Mouse (Mus musculus) macrophage (primary cell): ENCODE results near the gene Ankrd12. TPM values are rescaled to one million over a fixed set of nuclear protein-coding genes. Genes with fewer than 3 reads are reported as not detected.

Experiments used
- H3K27ac ChIP-seq: fragments of 350-480 bp; formaldehyde crosslinking; 2 replicates; pipeline ENCODE4 v1.9.0; 2021
- H3K36me3 ChIP-seq: fragments of 350-480 bp; formaldehyde crosslinking; 2 replicates; pipeline ENCODE4 v1.9.0; 2021; ENCODE audit errors: inconsistent target
- H3K4me3 ChIP-seq: fragments of 350-480 bp; formaldehyde crosslinking; 2 replicates; pipeline ENCODE4 v1.9.0; 2021; ENCODE audit errors: inconsistent target
- H3K79me2 ChIP-seq: fragments of 350-480 bp; formaldehyde crosslinking; 2 replicates; pipeline ENCODE4 v1.9.0; 2021; ENCODE audit errors: inconsistent target
- WGBS: methylation state at CpG from one replicate; pipeline ENCODE4 v1.1.7; 2026; ENCODE audit warnings: inconsistent platforms; ENCODE audit not compliant: missing documents; 5-methylcytosine and 5-hydroxymethylcytosine counted together
- polyA plus RNA-seq: library from polyadenylated mRNA; stranded (reverse); fragments of 250-400 nt; gene quantifications from 3 replicates; pipeline ENCODE4 v1.2.4, GENCODE M21; 2018; ENCODE audit warnings: inconsistent platforms
- total RNA-seq, 78 experiments: library from RNA; depleted of rRNA; stranded (reverse); fragments of 250-400 nt; gene quantifications; 1 replicate in 9 of 78; 2 replicates in 24 of 78; 3 replicates in 43 of 78; 4 replicates in 2 of 78; pipeline ENCODE4 v1.2.4; 2018; ENCODE audit warnings: inconsistent platforms in 56 of 78

Ankrd12 gene
- 100 to 1,000 TPM; 180 to 635 (median 330) TPM for total RNA-seq (2018; cell fraction: chromatin; rRNA removed)
- 10 to 100 TPM; 27.0 to 65.7 (median 45.7) TPM for total RNA-seq (2018; cell fraction: cytosol; rRNA removed)
- total RNA-seq (2018; cell fraction: nucleus; rRNA removed), result 100 to 1,000 TPM; 107 to 341 (median 170) TPM
- 20.0 to 74.7 TPM (median 35.6 TPM) in 3 replicates for polyA plus RNA-seq

GRCm38 (mm10) chr17:66076934-66077333 lies at the start of gene Ankrd12:
TSS of gene Ankrd12 (minus strand) at chr17:66077089.
- under 1% methylated on average over 45 of the region's 53 CpGs for WGBS
- H3K27ac ChIP-seq, result peak within 1 kb of the TSS; percentile 51
- H3K36me3 ChIP-seq, result peaks cover 8% of the 10 kb centered on the region; the same call in 1 of the 2 replicates
- H3K4me3 ChIP-seq, result peak within 1 kb of the TSS; percentile 76
- peaks cover 43% of the 10 kb centered on the region for H3K79me2 ChIP-seq

DNA sequence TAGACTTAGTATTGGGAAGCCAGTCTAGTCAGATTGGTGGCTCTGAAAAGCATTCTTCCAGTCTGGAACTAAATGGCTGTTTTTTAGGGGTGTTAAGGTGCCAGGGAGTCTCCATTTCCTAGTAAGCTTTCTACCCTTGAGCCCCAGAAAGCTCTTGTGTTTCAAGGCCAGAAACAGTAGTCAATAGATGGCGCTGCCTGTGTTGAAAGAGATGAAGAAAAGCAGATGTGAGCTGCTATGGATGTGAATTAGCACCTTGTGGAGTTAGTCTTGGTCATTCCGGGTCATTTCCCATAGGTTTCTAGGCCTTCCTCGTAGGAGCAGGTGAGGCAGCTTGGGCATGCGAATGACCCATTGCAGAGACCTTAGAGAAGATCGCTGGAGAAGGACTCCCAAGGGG lies 48.3 kb upstream of the Ankrd12 start:
- 83% methylated on average over 5 of the region's 5 CpGs for WGBS
- no peak overlapping the region for H3K4me3 ChIP-seq
- no peak overlapping the region for H3K27ac ChIP-seq
- H3K79me2 ChIP-seq, result peaks cover 17% of the 10 kb centered on the region
- no peaks in the 10 kb centered on the region for H3K36me3 ChIP-seq

- Histone ChIP-seq H3K27ac (peak overlapping the region; percentile 25), H3K36me3 (peaks cover 9% of the 10 kb centered on the region), H3K4me3 (peak overlapping the region; percentile 71), H3K79me2 (peaks cover 17% of the 10 kb centered on the region)
- 7% methylated on average over 16 of the region's 20 CpGs for WGBS
These were observed 47.1 kb upstream of the Ankrd12 start for GRCm38 (mm10) chr17:66123816-66124610.

- H3K4me3 ChIP-seq, result peak within 1 kb of the TSS; percentile 71
- H3K36me3 ChIP-seq, result peaks cover 16% of the 10 kb centered on the region
- WGBS, result 4% methylated on average over 45 of the region's 45 CpGs
- peak within 1 kb of the TSS; percentile 25 for H3K27ac ChIP-seq
- peaks cover 17% of the 10 kb centered on the region for H3K79me2 ChIP-seq
These were observed 46.4 kb upstream of the Ankrd12 start, which contains the start of gene Ddx11 for GRCm38 (mm10) chr17:66123066-66123815. TSS of gene Ddx11 (plus strand) at chr17:66123520.

DNA sequence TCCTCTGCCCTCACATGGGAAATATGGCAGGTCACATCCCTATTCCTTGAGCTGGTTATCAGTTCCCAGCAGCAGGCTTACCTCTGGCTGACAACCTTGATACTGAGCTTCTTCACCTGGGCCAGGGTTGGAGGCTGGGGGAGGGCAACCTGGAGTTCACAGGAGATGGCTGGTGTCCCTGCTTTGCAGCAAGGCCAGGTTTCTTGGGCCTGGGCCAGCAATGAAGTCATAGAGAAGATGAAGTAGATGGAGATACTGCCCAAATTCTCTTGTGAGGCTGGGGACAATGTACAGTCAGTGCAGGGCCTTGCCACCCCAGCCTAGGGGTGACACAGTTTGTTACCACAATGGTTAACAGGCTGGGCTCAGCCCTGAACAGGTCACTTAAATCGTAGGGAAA lies 43.8 kb upstream of the Ankrd12 start:
- Histone ChIP-seq H3K36me3 (peaks cover 42% of the 10 kb centered on the region), H3K79me2 (peaks cover 17% of the 10 kb centered on the region), H3K4me3 (no peak overlapping the region), H3K27ac (no peak overlapping the region)
- WGBS, result 83% methylated on average over 1 of the region's 1 CpGs

GRCm38 (mm10) chr17:66118991-66119390 lies 42.1 kb upstream of the Ankrd12 start:
- peaks cover 59% of the 10 kb centered on the region for H3K36me3 ChIP-seq
- no peak overlapping the region for H3K27ac ChIP-seq
- H3K79me2 ChIP-seq, result peaks cover 3% of the 10 kb centered on the region; the same call in 1 of the 2 replicates
- WGBS, result 83% methylated on average over 8 of the region's 8 CpGs
- no peak overlapping the region for H3K4me3 ChIP-seq

- 6% methylated on average over 4 of the region's 4 CpGs for WGBS
- Histone ChIP-seq H3K36me3 (peaks cover 38% of the 10 kb centered on the region), H3K27ac (peak overlapping the region; percentile 58), H3K79me2 (peaks cover 26% of the 10 kb centered on the region), H3K4me3 (peak overlapping the region; percentile 61)
These were observed 35.3 kb upstream of the Ankrd12 start for GRCm38 (mm10) chr17:66112166-66112565.

DNA sequence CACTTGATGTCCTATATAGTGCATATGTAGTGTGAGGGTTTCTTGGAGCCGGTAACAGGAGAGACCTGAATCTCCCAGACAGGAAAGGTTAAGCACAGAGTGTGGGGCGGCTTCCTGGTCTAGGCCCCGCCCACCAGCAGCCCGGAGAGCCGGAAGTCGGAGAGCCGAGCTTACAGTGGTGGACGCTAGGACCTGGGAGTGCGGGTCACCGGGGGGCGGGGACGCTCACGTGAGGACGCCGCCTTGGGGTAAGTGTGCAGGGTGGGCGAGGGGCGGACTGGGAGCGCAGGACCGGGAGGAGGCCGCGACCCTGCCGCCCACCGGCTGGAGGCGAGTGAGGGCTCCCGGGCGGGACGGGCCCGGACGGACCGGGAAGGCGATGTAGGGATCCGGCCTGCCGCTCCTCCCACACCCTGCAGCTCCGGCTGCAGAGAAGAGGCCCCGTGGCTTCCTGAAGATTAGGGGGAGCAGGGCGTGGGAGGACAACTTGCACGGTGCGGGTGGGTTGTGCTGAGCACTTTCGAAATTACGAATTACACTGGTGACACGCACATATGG lies 34.6 kb upstream of the Ankrd12 start, which contains the start of gene Washc1:
Gene Washc1 (plus strand): TSS at position 144 of the 558 bp plus-strand sequence.
- Histone ChIP-seq H3K4me3 (peak within 1 kb of the TSS; percentile 61), H3K79me2 (peaks cover 26% of the 10 kb centered on the region), H3K36me3 (peaks cover 31% of the 10 kb centered on the region), H3K27ac (peak within 1 kb of the TSS; percentile 59)
- WGBS, result under 1% methylated on average over 33 of the region's 41 CpGs

- Histone ChIP-seq H3K36me3 (peaks cover 24% of the 10 kb centered on the region), H3K4me3 (peak overlapping the region; percentile 56), H3K27ac (peak overlapping the region; percentile 59), H3K79me2 (peaks cover 26% of the 10 kb centered on the region)
- WGBS, result 13% methylated on average over 6 of the region's 6 CpGs
These were observed 33.9 kb upstream of the Ankrd12 start for GRCm38 (mm10) chr17:66110746-66111145.

DNA sequence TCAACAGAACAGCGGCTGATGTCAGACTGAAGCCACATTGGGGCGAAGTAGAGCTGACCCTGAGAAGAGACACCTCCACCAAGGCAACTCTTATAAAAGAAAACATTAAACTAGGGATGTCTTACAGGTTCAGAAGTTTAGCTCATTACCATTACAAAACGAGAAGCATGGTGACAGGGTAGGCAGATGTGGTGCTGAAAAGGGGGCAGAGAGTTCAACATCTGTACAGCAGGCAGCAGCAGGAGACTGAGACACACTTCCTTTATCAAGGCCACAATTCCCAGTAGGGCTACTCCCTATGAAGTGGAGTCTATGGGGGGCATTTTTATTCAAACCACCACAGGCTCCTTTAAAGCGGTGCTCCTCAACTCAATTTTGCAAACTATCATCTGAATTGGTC lies 31.3 kb upstream of the Ankrd12 start:
- 69% methylated on average over 4 of the region's 4 CpGs for WGBS
- H3K36me3 ChIP-seq, result no peaks in the 10 kb centered on the region
- H3K4me3 ChIP-seq, result no peak overlapping the region
- no peak overlapping the region for H3K27ac ChIP-seq
- peaks cover 16% of the 10 kb centered on the region for H3K79me2 ChIP-seq

GRCm38 (mm10) chr17:66107466-66107865 lies 30.6 kb upstream of the Ankrd12 start:
- Histone ChIP-seq H3K79me2 (peaks cover 8% of the 10 kb centered on the region), H3K36me3 (no peaks in the 10 kb centered on the region), H3K27ac (no peak overlapping the region), H3K4me3 (no peak overlapping the region)
- 79% methylated on average over 8 of the region's 8 CpGs for WGBS

DNA sequence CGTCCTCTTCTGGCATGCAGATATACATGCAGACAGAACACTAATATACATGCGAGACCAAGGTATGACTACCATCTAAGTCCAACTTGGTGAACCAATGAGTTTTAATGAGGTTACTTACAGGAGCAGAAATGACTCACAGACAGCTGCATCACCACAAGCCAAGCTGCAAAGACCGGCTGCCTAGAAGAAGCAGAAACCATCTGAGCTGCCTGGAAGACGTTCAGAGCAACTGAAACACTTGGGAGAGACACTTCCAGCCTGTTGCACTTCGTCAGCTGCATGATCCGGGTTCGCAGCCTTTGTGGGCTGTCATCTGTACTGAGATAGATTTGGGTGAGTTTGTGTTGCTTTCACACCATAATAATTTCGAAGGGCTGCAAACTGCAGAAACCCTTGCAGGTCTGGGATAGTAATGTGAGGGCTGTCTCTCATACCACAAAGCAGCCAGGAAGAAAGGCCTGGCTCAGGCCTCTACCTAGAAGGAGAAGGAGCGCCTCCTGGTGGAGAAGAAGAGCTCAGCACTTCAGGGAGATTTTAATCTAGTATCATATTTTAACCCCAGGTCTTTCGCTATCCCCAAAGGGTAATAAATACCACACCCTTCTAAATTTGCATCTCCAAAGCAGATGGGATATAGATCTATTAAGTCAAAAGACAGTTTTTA lies 29.8 kb upstream of the Ankrd12 start:
- H3K27ac ChIP-seq, result no peak overlapping the region
- no peaks in the 10 kb centered on the region for H3K36me3 ChIP-seq
- peaks cover 1% of the 10 kb centered on the region; the same call in 1 of the 2 replicates for H3K79me2 ChIP-seq
- H3K4me3 ChIP-seq, result no peak overlapping the region
- 41% methylated on average over 7 of the region's 10 CpGs for WGBS

DNA sequence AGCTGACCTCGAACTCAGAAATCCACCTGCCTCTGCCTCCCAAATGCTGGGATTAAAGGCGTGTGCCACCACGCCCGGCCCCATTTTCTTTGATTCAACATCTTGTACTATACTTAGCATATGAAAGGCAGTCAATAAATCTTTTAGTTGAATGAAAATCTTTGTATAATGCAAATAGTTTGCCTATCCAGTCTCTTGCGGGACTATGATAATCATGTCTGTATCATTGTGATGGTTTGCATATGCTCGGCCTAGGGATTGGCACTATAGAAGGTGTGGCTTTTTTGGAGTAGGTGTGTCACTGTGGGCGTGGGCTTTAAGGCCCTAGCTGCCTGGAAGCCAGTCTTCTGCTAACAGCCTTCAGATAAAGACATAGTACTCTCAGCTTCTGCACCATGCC lies 27.2 kb upstream of the Ankrd12 start:
- 95% methylated on average over 7 of the region's 7 CpGs for whole genome bisulfite sequencing
- Histone ChIP-seq H3K79me2 (peaks cover 19% of the 10 kb centered on the region), H3K27ac (no peak overlapping the region), H3K4me3 (no peak overlapping the region), H3K36me3 (no peaks in the 10 kb centered on the region)
